In genomic region chr3:95328803-95329404, GRCm38 (mm10) we compare ENCODE assay signal across 25 mouse cellular contexts. TPM values are rescaled to one million over a fixed set of nuclear protein-coding genes. Genes with fewer than 3 reads are reported as not detected.
DNase-seq lines count a peak whose midpoint lies in the region; ATAC-seq and TF ChIP-seq lines count a peak whose summit lies in the region.
"Had no signal": no experiment of that assay in that cellular context is flagged by ENCODE, and none has a peak within 500 bp of the region (broad histone marks: within the 10 kb centered on the region; RNA-seq: fewer than 3 reads in every experiment).

No protein-coding gene starts in this region.

- no peak overlapping the region for H3K4me2 ChIP-seq in liver, embryonic 12.5 days
- no peak overlapping the region for H3K4me2 ChIP-seq in intestine, postnatal 0 days (replicated peaks; ENCODE audit: low read depth)
- H3K4me2 ChIP-seq: heart, embryonic 12.5 days; heart, embryonic 15.5 days; hindbrain, embryonic 14.5 days had no signal

- no peak for ATAC-seq in liver, embryonic 12.5 days
- peak; percentile 92 for ATAC-seq in intestine, postnatal 0 days
- ATAC-seq: activated CD4-positive, CD25-positive, alpha-beta regulatory T cell, adult 4 months; forebrain, embryonic 14.5 days; hindbrain, postnatal 0 days; inflammation-experienced regulatory T-cells, adult 6 months had no signal

- no peaks in the 10 kb centered on the region for H3K79me2 ChIP-seq in liver, adult 2 months (ENCODE audit: control insufficient read depth, insufficient read depth, low read length)

- no peak for TF ChIP-seq POLR2A in liver, adult 2 months (IDR thresholded peaks at IDR 0.05; ENCODE audit: extremely low read depth, insufficient read depth, low read length)

- no peak overlapping the region for H3K27ac ChIP-seq in liver, adult 2 months (replicated peaks; ENCODE audit: insufficient read depth, low read depth, low read length)
- no peak overlapping the region for H3K27ac ChIP-seq in liver, embryonic 12.5 days
- no peak overlapping the region for H3K27ac ChIP-seq in intestine, postnatal 0 days (ENCODE audit: low read depth, low read length)
- H3K27ac ChIP-seq: heart, embryonic 15.5 days; hindbrain, embryonic 10.5 days; hindbrain, embryonic 14.5 days; hindbrain, postnatal 0 days had no signal

- TF ChIP-seq CTCF in liver, adult 2 months (IDR thresholded peaks at IDR 0.05; ENCODE audit: low read depth, low read length), result no peak
- TF ChIP-seq CTCF in intestine, postnatal 0 days (IDR thresholded peaks at IDR 0.05; ENCODE audit: low read depth), result no peak

- DNase-seq in liver, adult 2 months (ENCODE audit: extremely low read depth, low read depth, low spot score), result peak; percentile 63
- peak; percentile 84 for DNase-seq in gonadal fat pad, adult 2 months (ENCODE audit: low read depth)
- no peak for DNase-seq in cerebellum, adult 11-12 months
- no peak for DNase-seq in ovary, postnatal 36 days (ENCODE audit: low spot score)
- DNase-seq: adrenal gland, adult 8-10 months; adrenal gland, postnatal 25 days; cerebellum, adult 18-20 months; cerebellum, adult 9-10 months; cerebellum, postnatal 14 days; gastrocnemius, postnatal 25 days; heart, adult 11 months; heart, postnatal 10 days; heart, postnatal 36 days; kidney, adult 18-20 months had no signal

- no peaks in the 10 kb centered on the region for H3K27me3 ChIP-seq in liver, adult 2 months (ENCODE audit: control insufficient read depth, insufficient read depth, low read length)
- H3K27me3 ChIP-seq in liver, embryonic 12.5 days (replicated peaks), result no peaks in the 10 kb centered on the region
- no peaks in the 10 kb centered on the region for H3K27me3 ChIP-seq in intestine, postnatal 0 days (replicated peaks; ENCODE audit: control insufficient read depth, insufficient read depth, low read length)
- H3K27me3 ChIP-seq: heart, embryonic 12.5 days; heart, embryonic 15.5 days had no signal

- peaks cover 3% of the 10 kb centered on the region for H3K4me1 ChIP-seq in liver, adult 2 months (ENCODE audit: control insufficient read depth, insufficient read depth, low read length)
- H3K4me1 ChIP-seq in liver, embryonic 12.5 days, result no peaks in the 10 kb centered on the region
- no peaks in the 10 kb centered on the region for H3K4me1 ChIP-seq in intestine, postnatal 0 days (replicated peaks; ENCODE audit: control insufficient read depth, insufficient read depth, low read length)
- H3K4me1 ChIP-seq: heart, embryonic 12.5 days; heart, embryonic 15.5 days; hindbrain, embryonic 10.5 days had no signal

- WGBS in liver, adult 2 months, result 29% methylated on average over 1 of the region's 1 CpGs
- whole genome bisulfite sequencing in liver, embryonic 12.5 days (ENCODE audit: insufficient replicate concordance), result 78% methylated on average over 1 of the region's 1 CpGs
- 43% methylated on average over 1 of the region's 1 CpGs for WGBS in intestine, postnatal 0 days

- H3K36me3 ChIP-seq in liver, adult 2 months (ENCODE audit: control insufficient read depth, insufficient read depth, low read length), result peaks cover 48% of the 10 kb centered on the region
- H3K36me3 ChIP-seq in liver, embryonic 12.5 days, result peaks cover 96% of the 10 kb centered on the region
- peaks cover 53% of the 10 kb centered on the region for H3K36me3 ChIP-seq in intestine, postnatal 0 days (ENCODE audit: control insufficient read depth, insufficient read depth)

- H3K4me3 ChIP-seq in liver, adult 2 months (ENCODE audit: insufficient read depth, low read depth, low read length), result no peak overlapping the region
- H3K4me3 ChIP-seq in liver, embryonic 12.5 days, result no peak overlapping the region
- H3K4me3 ChIP-seq in intestine, postnatal 0 days (ENCODE audit: low read depth, low read length), result no peak overlapping the region
- H3K4me3 ChIP-seq: heart, embryonic 12.5 days; heart, embryonic 15.5 days; hindbrain, embryonic 10.5 days had no signal

- H3K9me3 ChIP-seq in liver, embryonic 12.5 days (replicated peaks), result no peaks in the 10 kb centered on the region
- no peaks in the 10 kb centered on the region for H3K9me3 ChIP-seq in intestine, postnatal 0 days (ENCODE audit: control insufficient read depth)
- H3K9me3 ChIP-seq: heart, embryonic 12.5 days; heart, embryonic 15.5 days; hindbrain, embryonic 10.5 days had no signal

- no peak overlapping the region for H3K9ac ChIP-seq in liver, adult 2 months (ENCODE audit: low read depth, low read length)
- no peak overlapping the region for H3K9ac ChIP-seq in liver, embryonic 12.5 days
- no peak overlapping the region for H3K9ac ChIP-seq in intestine, postnatal 0 days (ENCODE audit: low read depth, low read length)
- H3K9ac ChIP-seq: heart, embryonic 12.5 days; heart, embryonic 15.5 days; hindbrain, embryonic 14.5 days had no signal

RNA-seq across cellular contexts. Expression of gene Cers2, which starts 14.3 kb away (rescaled TPM):
- 283 and 284 TPM in 2 replicates for total RNA-seq in liver, adult 2 months (2014; rRNA removed)
- polyA plus RNA-seq in liver, adult 2 months (2012; rRNA removed), result 266 and 271 TPM in 2 replicates
- 134 and 135 TPM in 2 replicates for polyA plus RNA-seq in liver, embryonic 12.5 days (2016; fragmentation: Nextera tagmentation; extraction: Ambion mirVana)
- polyA plus RNA-seq in gonadal fat pad, adult 2 months (2012; rRNA removed), result 92.9 and 123 TPM in 2 replicates
- polyA plus RNA-seq in intestine, postnatal 0 days (2015; fragmentation: Nextera tagmentation; extraction: Ambion mirVana), result 109 and 120 TPM in 2 replicates

RNA-seq across cellular contexts. Expression of gene Anxa9, which starts 21.9 kb away (rescaled TPM):
- total RNA-seq in liver, adult 2 months (2014; rRNA removed), result 0.54 and 0.55 TPM in 2 replicates
- polyA plus RNA-seq in liver, adult 2 months (2012; rRNA removed), result 0.47 and 0.91 TPM in 2 replicates
- 3.1 and 4.6 TPM in 2 replicates for polyA plus RNA-seq in liver, embryonic 12.5 days (2016; fragmentation: Nextera tagmentation; extraction: Ambion mirVana)
- polyA plus RNA-seq in gonadal fat pad, adult 2 months (2012; rRNA removed), result 18.1 and 26.0 TPM in 2 replicates
- 2.0 and 2.3 TPM in 2 replicates for polyA plus RNA-seq in intestine, postnatal 0 days (2015; fragmentation: Nextera tagmentation; extraction: Ambion mirVana)
- total RNA-seq: gastrocnemius, adult 8-10 months had no signal

RNA-seq across cellular contexts. Expression of gene Setdb1, which starts 28.1 kb away (rescaled TPM):
- 13.3 and 15.7 TPM in 2 replicates for total RNA-seq in liver, adult 2 months (2014; rRNA removed)
- polyA plus RNA-seq in liver, adult 2 months (2012; rRNA removed), result 6.3 and 8.6 TPM in 2 replicates
- polyA plus RNA-seq in liver, embryonic 12.5 days (2016; fragmentation: Nextera tagmentation; extraction: Ambion mirVana), result 31.0 and 31.6 TPM in 2 replicates
- polyA plus RNA-seq in gonadal fat pad, adult 2 months (2012; rRNA removed), result 16.1 and 17.1 TPM in 2 replicates
- 7.5 and 7.7 TPM in 2 replicates for polyA plus RNA-seq in intestine, postnatal 0 days (2015; fragmentation: Nextera tagmentation; extraction: Ambion mirVana)

RNA-seq across cellular contexts. Expression of gene Prune1, which starts 47.0 kb away (rescaled TPM):
- total RNA-seq in liver, adult 2 months (2014; rRNA removed), result 7.6 and 7.8 TPM in 2 replicates
- polyA plus RNA-seq in liver, adult 2 months (2012; rRNA removed), result 11.3 and 12.8 TPM in 2 replicates
- polyA plus RNA-seq in liver, embryonic 12.5 days (2016; fragmentation: Nextera tagmentation; extraction: Ambion mirVana), result 11.8 and 12.1 TPM in 2 replicates
- 23.6 and 28.2 TPM in 2 replicates for polyA plus RNA-seq in gonadal fat pad, adult 2 months (2012; rRNA removed)
- 9.2 and 10.1 TPM in 2 replicates for polyA plus RNA-seq in intestine, postnatal 0 days (2015; fragmentation: Nextera tagmentation; extraction: Ambion mirVana)

RNA-seq across cellular contexts. Expression of gene Mindy1, which starts 47.8 kb away (rescaled TPM):
- 56.6 and 63.6 TPM in 2 replicates for total RNA-seq in liver, adult 2 months (2014; rRNA removed)
- polyA plus RNA-seq in liver, adult 2 months (2012; rRNA removed), result 122 and 137 TPM in 2 replicates
- 18.8 and 22.5 TPM in 2 replicates for polyA plus RNA-seq in liver, embryonic 12.5 days (2016; fragmentation: Nextera tagmentation; extraction: Ambion mirVana)
- 90.3 and 111 TPM in 2 replicates for polyA plus RNA-seq in gonadal fat pad, adult 2 months (2012; rRNA removed)
- polyA plus RNA-seq in intestine, postnatal 0 days (2015; fragmentation: Nextera tagmentation; extraction: Ambion mirVana), result 36.4 and 38.0 TPM in 2 replicates

Comparison
In these comparisons a context has a peak if more than half of its experiments do, and no peak if none do; other contexts are left out.
1. DNase-seq: peak in liver, adult 2 months (single experiment) and gonadal fat pad, adult 2 months (single experiment); none in cerebellum, adult 11-12 months (single experiment) and ovary, postnatal 36 days (single experiment).